Mouse (Mus musculus) MEL (cell line): Measurements from ENCODE around the gene Gm9918. TPM values are rescaled to one million over a fixed set of nuclear protein-coding genes. Genes with fewer than 3 reads are reported as not detected.

ENCODE experiments used
- DNase-seq: peaks from one replicate; pipeline ENCODE4 v3.0.0; 2011; ENCODE audit warnings: low read depth, low spot score
- H3K27ac ChIP-seq: 2 replicates; pipeline ENCODE4 v1.5.1; 2012; ENCODE audit warnings: low read depth, mild to moderate bottlenecking, control low read depth, low read length, moderate library complexity; ENCODE audit not compliant: control insufficient read depth
- H3K27me3 ChIP-seq, 2 experiments: fragments of 150-350 bp in 1 of 2; sonication (generic) in 1 of 2; 2 replicates each; pipeline ENCODE4 v1.6.1; 2012; ENCODE audit warnings: low read length in 2 of 2, mild to moderate bottlenecking in 2 of 2, improper control_type of control experiment in 1 of 2, moderate library complexity in 1 of 2; ENCODE audit not compliant: insufficient read depth in 2 of 2, control insufficient read depth in 1 of 2
- H3K36me3 ChIP-seq, 2 experiments: 2 replicates each; pipeline ENCODE4 v1.6.1; 2012 to 2014; ENCODE audit warnings: low read length in 2 of 2, improper control_type of control experiment in 1 of 2, inconsistent platforms in 1 of 2, mild to moderate bottlenecking in 1 of 2; ENCODE audit not compliant: insufficient read depth in 2 of 2, control insufficient read depth in 1 of 2
- H3K4me1 ChIP-seq, 2 experiments: fragments of 150-350 bp in 1 of 2; sonication (generic) in 1 of 2; 2 replicates each; pipeline ENCODE4 v1.6.1; 2012; ENCODE audit warnings: low read length in 2 of 2, improper control_type of control experiment in 1 of 2, mild to moderate bottlenecking in 1 of 2; ENCODE audit not compliant: insufficient read depth in 2 of 2, control insufficient read depth in 1 of 2
- H3K4me3 ChIP-seq, 2 experiments: fragments of 150-350 bp in 1 of 2; sonication (generic) in 1 of 2; 2 replicates each; pipeline ENCODE4 v1.5.1; 2012; ENCODE audit warnings: low read depth in 2 of 2, low read length in 2 of 2, mild to moderate bottlenecking in 2 of 2, moderate library complexity in 2 of 2, control low read depth in 1 of 2, improper control_type of control experiment in 1 of 2; ENCODE audit not compliant: control insufficient read depth in 1 of 2, insufficient read depth in 1 of 2
- H3K79me2 ChIP-seq: 2 replicates; pipeline ENCODE4 v1.6.1; 2012; ENCODE audit warnings: mild to moderate bottlenecking, low read length, moderate library complexity; ENCODE audit not compliant: control insufficient read depth, poor library complexity, insufficient read depth
- H3K9ac ChIP-seq: 2 replicates; pipeline ENCODE4 v1.6.1; 2012; ENCODE audit warnings: low read depth, mild to moderate bottlenecking, control low read depth, low read length, moderate library complexity; ENCODE audit not compliant: control insufficient read depth, poor library complexity, severe bottlenecking
- H3K9me3 ChIP-seq: fragments of 150-350 bp; sonication (generic); replicated peaks from 2 replicates; pipeline ENCODE4 v1.6.1; 2012; ENCODE audit warnings: mild to moderate bottlenecking, low read length, improper control_type of control experiment, moderate library complexity; ENCODE audit not compliant: insufficient read depth
- CTCF ChIP-seq, 3 experiments: IDR thresholded peaks in 2 of 3; conservative IDR thresholded peaks in 1 of 3; 2 replicates each; pipeline ENCODE4 v1.5.1; 2011 to 2012; ENCODE audit warnings: low read length in 3 of 3, low read depth in 2 of 3, mild to moderate bottlenecking in 2 of 3, improper control_type of control experiment in 1 of 3, inconsistent platforms in 1 of 3, mixed read lengths in 1 of 3, moderate library complexity in 1 of 3; ENCODE audit not compliant: control insufficient read depth in 1 of 3, insufficient read depth in 1 of 3, poor library complexity in 1 of 3, severe bottlenecking in 1 of 3
- ELF1 ChIP-seq: IDR thresholded peaks from 2 replicates; pipeline ENCODE4 v1.6.1; 2014; ENCODE audit warnings: low read depth, mild to moderate bottlenecking, inconsistent platforms, low read length, improper control_type of control experiment, moderate library complexity
- GABPA ChIP-seq: IDR thresholded peaks from 2 replicates; pipeline ENCODE4 v1.6.1; 2012; ENCODE audit warnings: low read depth, mild to moderate bottlenecking, inconsistent platforms, low read length, improper control_type of control experiment, moderate library complexity
- KAT2A ChIP-seq: conservative IDR thresholded peaks from 2 replicates; pipeline ENCODE4 v1.6.1; 2012; ENCODE audit warnings: low read depth, low read length, improper control_type of control experiment, inconsistent platforms
- MXI1 ChIP-seq: IDR thresholded peaks from 2 replicates; pipeline ENCODE4 v1.6.1; 2011; ENCODE audit warnings: mild to moderate bottlenecking, low read depth, low read length, improper control_type of control experiment
- MYC ChIP-seq: IDR thresholded peaks from 2 replicates; pipeline ENCODE4 v1.6.1; 2011; ENCODE audit warnings: low read depth, mild to moderate bottlenecking, low read length, improper control_type of control experiment, moderate library complexity
- POLR2A ChIP-seq, 2 experiments: IDR thresholded peaks; 2 replicates each; pipeline ENCODE4 v1.6.1; 2011 to 2012; ENCODE audit warnings: low read length in 2 of 2, mild to moderate bottlenecking in 2 of 2, control low read depth in 1 of 2, improper control_type of control experiment in 1 of 2, low read depth in 1 of 2, moderate library complexity in 1 of 2; ENCODE audit not compliant: control insufficient read depth in 1 of 2, insufficient read depth in 1 of 2, poor library complexity in 1 of 2
- POLR2AphosphoS5 ChIP-seq: IDR thresholded peaks from 2 replicates; pipeline ENCODE4 v1.6.1; 2012; ENCODE audit warnings: low read depth, borderline replicate concordance, mild to moderate bottlenecking, inconsistent platforms, low read length, moderate library complexity, mixed read lengths
- RAD21 ChIP-seq: IDR thresholded peaks from 2 replicates; pipeline ENCODE4 v1.6.1; 2011; ENCODE audit warnings: mild to moderate bottlenecking, low read depth, low read length, improper control_type of control experiment
- SIN3A ChIP-seq: IDR thresholded peaks from 2 replicates; pipeline ENCODE4 v1.6.1; 2012; ENCODE audit warnings: low read length, improper control_type of control experiment, inconsistent platforms
- SMC3 ChIP-seq: IDR thresholded peaks from 2 replicates; pipeline ENCODE4 v1.6.1; 2011; ENCODE audit warnings: low read depth, low read length, improper control_type of control experiment
- TAL1 ChIP-seq: IDR thresholded peaks from 2 replicates; pipeline ENCODE4 v1.6.1; 2012; ENCODE audit warnings: mild to moderate bottlenecking, inconsistent platforms, low read length, moderate library complexity, mixed read lengths
- UBTF ChIP-seq: IDR thresholded peaks from 2 replicates; pipeline ENCODE4 v1.6.1; 2012; ENCODE audit warnings: low read depth, mild to moderate bottlenecking, inconsistent platforms, low read length, improper control_type of control experiment, moderate library complexity, borderline replicate concordance; ENCODE audit not compliant: insufficient read depth
- ZC3H11A ChIP-seq: IDR thresholded peaks from 2 replicates; pipeline ENCODE4 v1.6.1; 2012; ENCODE audit warnings: low read depth, mild to moderate bottlenecking, inconsistent platforms, low read length, improper control_type of control experiment
- ZKSCAN1 ChIP-seq: IDR thresholded peaks from 2 replicates; pipeline ENCODE4 v1.6.1; 2012; ENCODE audit warnings: low read depth, mild to moderate bottlenecking, inconsistent platforms, low read length, improper control_type of control experiment, moderate library complexity
- polyA plus RNA-seq, 2 experiments: library from polyadenylated mRNA; stranded (reverse) in 1 of 2; unstranded in 1 of 2; fragments of >175 nt in 1 of 2; fragments of >200 nt in 1 of 2; gene quantifications; 2 replicates each; pipeline versions ENCODE4 v1.2.1 to v1.2.4; 2012; ENCODE audit warnings: low replicate concordance in 2 of 2, low read depth in 1 of 2; ENCODE audit not compliant: insufficient read length in 2 of 2, insufficient read depth in 1 of 2, missing spikeins in 1 of 2
- total RNA-seq: library from RNA; depleted of rRNA; stranded (reverse); fragments of 300-350 nt; gene quantifications from 2 replicates; pipeline ENCODE4 v1.2.3, GENCODE M21; 2012; rRNA removed

Gene Gm9918
- total and polyA plus RNA-seq, 3 experiments = 0.04 TPM; not detected in 2

GRCm38 (mm10) chr15:102315292-102315691 lies 44.9 kb downstream of the Gm9918 start:
- Histone ChIP-seq H3K9ac (no peak overlapping the region), H3K27me3 (no peaks in the 10 kb centered on the region), H3K36me3 (peaks cover 8 to 37% of the 10 kb centered on the region in 2 experiments), H3K9me3 (no peaks in the 10 kb centered on the region), H3K27ac (no peak overlapping the region), H3K4me1 (peaks cover 5% of the 10 kb centered on the region in 2 experiments), H3K4me3 (no peak overlapping the region), H3K79me2 (no peaks in the 10 kb centered on the region)
- no peak for DNase-seq
- TF ChIP-seq POLR2AphosphoS5 (no peak), MYC (no peak), TAL1 (no peak), RAD21 (no peak), ZC3H11A (no peak), POLR2A (IDR thresholded peaks at IDR 0.05; ENCODE audit: control insufficient read depth in 1 of 2, insufficient read depth in 1 of 2, low read depth in 1 of 2, low read length in 2 of 2, poor library complexity in 1 of 2) (no peak), SIN3A (no peak), UBTF (no peak), ZKSCAN1 (no peak), MXI1 (no peak), GABPA (no peak)
- TF ChIP-seq, all 39 proteins: peak for 0

GRCm38 (mm10) chr15:102316263-102316662 lies 45.9 kb downstream of the Gm9918 start:
- H3K4me3 ChIP-seq = no peak overlapping the region
- H3K9ac ChIP-seq = no peak overlapping the region
- H3K36me3 ChIP-seq = peaks cover 6 to 30% of the 10 kb centered on the region in 2 experiments
- no peaks in the 10 kb centered on the region for H3K27me3 ChIP-seq
- no peak overlapping the region for H3K27ac ChIP-seq
- peaks cover 2 to 4% of the 10 kb centered on the region in 2 experiments for H3K4me1 ChIP-seq
- H3K9me3 ChIP-seq = no peaks in the 10 kb centered on the region
- TF ChIP-seq ZC3H11A = peak; percentile 58
- TF ChIP-seq KAT2A = no peak
- TF ChIP-seq MXI1 = no peak
- no peak for TF ChIP-seq ELF1
- TF ChIP-seq RAD21 = peak; percentile 62
- peak; percentile 91 for TF ChIP-seq SMC3
- peak; percentile 79 to 89 (median 87) for TF ChIP-seq CTCF (IDR thresholded peaks at IDR 0.05 in 2 of 3, conservative IDR thresholded peaks at IDR 0.05 in 1 of 3; ENCODE audit: control insufficient read depth in 1 of 3, insufficient read depth in 1 of 3, low read depth in 2 of 3, low read length in 3 of 3, poor library complexity in 1 of 3, severe bottlenecking in 1 of 3)
- no peak for TF ChIP-seq TAL1
- peak; percentile 83 for DNase-seq
- H3K79me2 ChIP-seq = no peaks in the 10 kb centered on the region

Other genes starting within 250 kb of the Gm9918 start
- gene Krt18, start 242.4 kb upstream of the Gm9918 start, total RNA-seq = 0.08 TPM in 1 of 2 replicates, not detected in the other
- not detected for gene Krt18, start 242.4 kb upstream of the Gm9918 start, polyA plus RNA-seq
- 561 and 633 TPM in 2 replicates for gene Eif4b, start 196.8 kb upstream of the Gm9918 start, total RNA-seq
- 100 to 1,000 TPM; 464 to 790 TPM for gene Eif4b, start 196.8 kb upstream of the Gm9918 start, polyA plus RNA-seq
- 0.16 and 0.42 TPM in 2 replicates for gene Tns2, start 170.2 kb upstream of the Gm9918 start, total RNA-seq
- 1 to 10 TPM in 1 of 2 experiments, not detected in 1; 3.1 TPM for gene Tns2, start 170.2 kb upstream of the Gm9918 start, polyA plus RNA-seq
- gene Spryd3, start 134.3 kb upstream of the Gm9918 start, total RNA-seq = 26.5 and 29.3 TPM in 2 replicates
- 10 to 100 TPM in 1 of 2 experiments, not detected in 1; 35.4 TPM for gene Spryd3, start 134.3 kb upstream of the Gm9918 start, polyA plus RNA-seq
- 0.65 and 1.1 TPM in 2 replicates for gene Igfbp6, start 126.2 kb upstream of the Gm9918 start, total RNA-seq
- gene Igfbp6, start 126.2 kb upstream of the Gm9918 start, polyA plus RNA-seq = 1 to 10 TPM in 1 of 2 experiments, not detected in 1; 1.8 TPM
- gene Soat2, start 120.0 kb upstream of the Gm9918 start, total RNA-seq = 20.0 and 31.0 TPM in 2 replicates
- gene Soat2, start 120.0 kb upstream of the Gm9918 start, polyA plus RNA-seq = 10 to 100 TPM in 1 of 2 experiments, not detected in 1; 44.8 TPM
- gene Zfp740, start 67.3 kb upstream of the Gm9918 start, total RNA-seq = 39.9 and 40.5 TPM in 2 replicates
- gene Zfp740, start 67.3 kb upstream of the Gm9918 start, polyA plus RNA-seq = 10 to 100 TPM in 1 of 2 experiments, not detected in 1; 50.1 TPM
- gene Csad, start 65.8 kb upstream of the Gm9918 start, total RNA-seq = 4.1 and 5.3 TPM in 2 replicates
- gene Csad, start 65.8 kb upstream of the Gm9918 start, polyA plus RNA-seq = 10 to 100 TPM in 1 of 2 experiments, not detected in 1; 10.5 TPM
- 7.4 TPM in 2 replicates for gene Itgb7, start 38.6 kb upstream of the Gm9918 start, total RNA-seq
- gene Itgb7, start 38.6 kb upstream of the Gm9918 start, polyA plus RNA-seq = 10 to 100 TPM in 1 of 2 experiments, not detected in 1; 15.2 TPM
- 0.39 and 0.59 TPM in 2 replicates for gene Rarg, start 13.0 kb upstream of the Gm9918 start, total RNA-seq
- 1 to 10 TPM in 1 of 2 experiments, not detected in 1; 5.8 TPM for gene Rarg, start 13.0 kb upstream of the Gm9918 start, polyA plus RNA-seq
- 49.7 and 56.3 TPM in 2 replicates for gene Mfsd5, start 8.9 kb downstream of the Gm9918 start, total RNA-seq
- 100 to 1,000 TPM in 1 of 2 experiments, 10 to 100 TPM in 1; 83.6 to 115 TPM for gene Mfsd5, start 8.9 kb downstream of the Gm9918 start, polyA plus RNA-seq
- 49.8 and 52.5 TPM in 2 replicates for gene Espl1, start 25.7 kb downstream of the Gm9918 start, total RNA-seq
- gene Espl1, start 25.7 kb downstream of the Gm9918 start, polyA plus RNA-seq = 100 to 1,000 TPM in 1 of 2 experiments, 10 to 100 TPM in 1; 94.1 to 142 TPM
- 290 and 302 TPM in 2 replicates for gene Pfdn5, start 55.6 kb downstream of the Gm9918 start, total RNA-seq
- gene Pfdn5, start 55.6 kb downstream of the Gm9918 start, polyA plus RNA-seq = 1,000 to 10,000 TPM in 1 of 2 experiments, 100 to 1,000 TPM in 1; 465 to 7,439 TPM
- gene Myg1, start 61.1 kb downstream of the Gm9918 start, total RNA-seq = 126 and 140 TPM in 2 replicates
- 100 to 1,000 TPM; 135 to 292 TPM for gene Myg1, start 61.1 kb downstream of the Gm9918 start, polyA plus RNA-seq
- 48.7 and 61.5 TPM in 2 replicates for gene Aaas, start 80.2 kb downstream of the Gm9918 start, total RNA-seq
- gene Aaas, start 80.2 kb downstream of the Gm9918 start, polyA plus RNA-seq = 100 to 1,000 TPM in 1 of 2 experiments, not detected in 1; 205 TPM
- not detected in 2 replicates for gene Sp7, start 96.6 kb downstream of the Gm9918 start, total RNA-seq
- not detected for gene Sp7, start 96.6 kb downstream of the Gm9918 start, polyA plus RNA-seq
- gene Sp1, start 135.6 kb downstream of the Gm9918 start, total RNA-seq = 16.3 and 22.0 TPM in 2 replicates
- 10 to 100 TPM; 47.2 to 92.3 TPM for gene Sp1, start 135.6 kb downstream of the Gm9918 start, polyA plus RNA-seq
- gene Amhr2, start 174.8 kb downstream of the Gm9918 start, total RNA-seq = 6.9 and 8.0 TPM in 2 replicates
- gene Amhr2, start 174.8 kb downstream of the Gm9918 start, polyA plus RNA-seq = 10 to 100 TPM in 1 of 2 experiments, not detected in 1; 22.7 TPM
- 15.2 and 17.3 TPM in 2 replicates for gene Prr13, start 188.5 kb downstream of the Gm9918 start, total RNA-seq
- 10 to 100 TPM in 1 of 2 experiments, not detected in 1; 73.3 TPM for gene Prr13, start 188.5 kb downstream of the Gm9918 start, polyA plus RNA-seq
- 359 and 427 TPM in 2 replicates for gene Pcbp2, start 200.0 kb downstream of the Gm9918 start, total RNA-seq
- gene Pcbp2, start 200.0 kb downstream of the Gm9918 start, polyA plus RNA-seq = 1,000 to 10,000 TPM in 1 of 2 experiments, 100 to 1,000 TPM in 1; 977 to 2,091 TPM
- not detected in 2 replicates for gene Gm10337, start 233.2 kb downstream of the Gm9918 start, total RNA-seq
- gene Gm10337, start 233.2 kb downstream of the Gm9918 start, polyA plus RNA-seq = not detected
- gene Map3k12, start 246.5 kb downstream of the Gm9918 start, total RNA-seq = 1.7 and 2.0 TPM in 2 replicates
- 1 to 10 TPM in 1 of 2 experiments, not detected in 1; 2.8 TPM for gene Map3k12, start 246.5 kb downstream of the Gm9918 start, polyA plus RNA-seq
- 135 and 155 TPM in 2 replicates for gene Tarbp2, start 247.6 kb downstream of the Gm9918 start, total RNA-seq
- gene Tarbp2, start 247.6 kb downstream of the Gm9918 start, polyA plus RNA-seq = 100 to 1,000 TPM in 1 of 2 experiments, not detected in 1; 182 TPM